Mouse (Mus musculus) megakaryocyte, adult 5-6 weeks (primary cell): ENCODE measurements around the gene Prpf40b. TPM values are rescaled to one million over a fixed set of nuclear protein-coding genes. Genes with fewer than 3 reads are reported as not detected.
A peak's percentile ranks its signal among the peaks of the same experiment; 100 is the strongest.

Source experiments
- ATAC-seq: 2 replicates; pipeline ENCODE4 v1.8.0; 2016; ENCODE audit warnings: mild to moderate bottlenecking, inconsistent platforms; ENCODE audit not compliant: poor library complexity, severe bottlenecking
- total RNA-seq, 2 experiments: library from RNA; stranded (forward) in 1 of 2; stranded (reverse) in 1 of 2; fragments of 153-499, 151-499 nt in 1 of 2; fragments of 221-1000, 200-1000 nt in 1 of 2; gene quantifications; 2 replicates each; pipeline versions ENCODE4 v1.2.3 to v1.2.4; 2015 to 2017

Gene Prpf40b
- total RNA-seq, 2 experiments from 2014 or later, result 0.27 to 1.1 TPM

DNA sequence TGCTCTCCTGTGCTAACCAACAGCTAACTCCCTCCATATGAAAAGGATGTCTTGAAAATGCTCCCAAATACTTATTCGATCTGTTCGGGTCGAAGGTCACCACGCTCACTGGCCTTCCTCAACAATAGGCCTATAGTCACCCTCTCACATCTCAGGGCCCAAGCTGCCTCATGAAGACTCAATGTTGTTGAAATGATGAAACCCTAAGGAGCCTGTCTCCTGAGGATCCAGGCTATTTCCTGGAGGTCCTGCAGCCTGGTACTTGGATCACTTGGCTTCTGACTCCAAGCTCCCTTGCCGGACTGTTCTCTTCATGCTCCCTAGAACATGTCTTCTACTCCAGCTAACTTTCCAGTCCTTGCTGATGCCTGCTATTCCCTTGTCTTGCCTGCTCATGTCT lies 36.5 kb downstream of the Prpf40b start:
- ATAC-seq, result no peak

GRCm38 (mm10) chr15:99332111-99332510 lies 37.2 kb downstream of the Prpf40b start:
- no peak for ATAC-seq

GRCm38 (mm10) chr15:99332921-99333675 lies 38.2 kb downstream of the Prpf40b start:
- peak; percentile 88 for ATAC-seq

GRCm38 (mm10) chr15:99333676-99334065 lies 38.8 kb downstream of the Prpf40b start:
- no peak for ATAC-seq

- no peak for ATAC-seq
Measured at GRCm38 (mm10) chr15:99334500-99334899, 39.6 kb downstream of the Prpf40b start.

DNA sequence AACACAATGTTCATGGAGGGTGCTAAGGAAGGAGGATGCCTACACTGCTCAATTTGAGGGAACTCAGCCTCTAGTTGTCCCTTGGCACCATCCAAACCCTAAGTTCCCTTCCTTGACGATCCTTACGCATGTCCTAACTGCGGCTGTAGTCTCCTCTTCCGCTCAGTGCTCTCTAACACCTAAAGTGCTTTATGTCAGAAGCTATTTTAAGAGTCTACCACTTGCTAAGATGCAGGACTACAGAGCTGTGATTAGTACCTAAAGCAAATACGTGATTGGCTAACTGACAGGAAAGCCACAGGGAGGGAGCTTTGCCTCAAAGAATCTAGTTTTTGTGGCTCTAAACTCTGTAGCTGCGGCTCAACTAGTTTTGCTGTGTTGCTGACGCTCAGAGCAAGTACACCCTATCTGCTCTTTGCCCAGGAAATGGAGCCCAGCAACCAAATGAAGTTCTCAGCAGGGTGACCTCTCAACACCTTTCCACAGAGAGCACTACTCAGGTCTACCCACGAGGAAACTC lies 41.0 kb downstream of the Prpf40b start:
- no peak for ATAC-seq

DNA sequence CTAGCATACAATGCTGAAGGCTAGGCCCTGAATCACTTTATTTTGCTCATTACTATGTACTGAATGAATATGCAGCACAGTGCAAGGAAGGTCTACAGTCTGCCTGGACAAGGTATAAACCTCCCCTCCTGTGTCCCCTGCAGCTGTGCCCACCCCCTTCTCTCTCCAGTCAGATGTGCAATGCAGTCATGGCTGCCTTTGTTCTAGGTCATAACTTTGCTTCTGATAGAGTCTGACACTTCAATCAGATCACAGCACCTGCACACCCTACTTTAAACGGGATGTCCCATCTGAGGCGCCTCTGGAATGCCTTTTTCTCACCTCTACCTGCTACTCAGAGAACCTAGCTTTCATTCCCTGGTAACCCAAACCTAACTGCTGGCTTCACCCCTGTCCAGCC lies 44.0 kb downstream of the Prpf40b start:
- no peak for ATAC-seq

GRCm38 (mm10) chr15:99339669-99340068 lies 44.8 kb downstream of the Prpf40b start:
- ATAC-seq, result no peak

- ATAC-seq, result peak; percentile 88
Measured at GRCm38 (mm10) chr15:99341102-99341501, 46.2 kb downstream of the Prpf40b start.

- peak; percentile 28 for ATAC-seq
Measured at GRCm38 (mm10) chr15:99342194-99342981, 47.5 kb downstream of the Prpf40b start.

DNA sequence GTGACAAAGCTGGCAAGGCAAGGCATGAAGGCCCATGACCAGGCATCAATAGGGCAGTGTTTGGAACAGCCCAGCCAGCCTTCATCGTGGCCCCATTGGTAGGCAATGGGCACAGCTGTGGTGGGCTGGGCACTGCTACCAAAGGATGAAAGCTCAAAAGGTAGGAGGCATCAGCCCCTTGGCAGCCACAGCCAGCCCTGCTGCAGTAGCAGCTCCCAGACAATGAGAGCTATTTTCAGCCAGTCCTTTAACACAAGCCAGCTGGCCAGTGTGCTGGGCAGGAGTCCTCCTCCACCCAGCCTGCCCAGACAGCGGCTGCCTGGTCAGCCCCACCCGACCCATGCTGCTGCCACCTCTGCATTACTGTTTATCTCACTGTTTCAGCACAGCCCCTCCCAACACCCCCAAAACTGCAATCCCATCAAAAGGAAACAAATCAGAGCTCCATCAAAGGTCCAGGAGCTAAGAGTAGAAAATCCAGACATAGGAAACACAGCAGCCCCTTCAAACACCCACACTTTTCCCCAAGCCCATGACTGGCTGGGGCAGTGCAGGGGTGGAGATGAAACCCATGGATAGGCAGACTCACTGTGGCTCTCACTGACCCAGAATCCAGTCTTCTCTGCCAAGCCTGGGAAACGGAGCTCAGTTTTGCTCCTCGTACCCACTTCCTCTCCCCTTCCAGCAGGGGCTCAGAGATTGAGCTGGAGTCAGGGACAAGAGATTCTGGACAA lies 48.7 kb downstream of the Prpf40b start:
- no peak for ATAC-seq

GRCm38 (mm10) chr15:99344148-99344870 lies 49.4 kb downstream of the Prpf40b start:
- no peak for ATAC-seq

GRCm38 (mm10) chr15:99344961-99345360 lies 50.1 kb downstream of the Prpf40b start:
- no peak for ATAC-seq

DNA sequence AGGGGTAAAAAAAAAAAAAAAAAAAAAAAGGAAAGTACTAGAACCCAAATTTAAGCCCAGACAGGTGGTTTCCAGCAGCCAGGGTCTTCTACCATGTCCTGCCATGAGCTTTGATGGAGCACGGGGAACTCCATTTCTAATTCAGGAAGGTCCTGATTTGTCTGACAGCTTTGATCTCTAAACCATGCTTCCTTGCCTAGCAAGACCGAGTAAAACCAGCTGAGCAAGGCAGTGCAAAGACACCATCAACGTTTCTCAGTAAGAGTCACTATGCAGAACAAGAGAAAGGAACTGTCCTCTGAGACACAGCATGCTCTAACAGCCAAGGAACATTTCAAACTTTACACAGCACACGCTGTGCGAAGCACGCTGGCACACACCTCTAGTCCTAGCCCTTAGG lies 56.7 kb downstream of the Prpf40b start:
- ATAC-seq, result no peak

GRCm38 (mm10) chr15:99352306-99352705 lies 57.4 kb downstream of the Prpf40b start:
- ATAC-seq, result no peak

- ATAC-seq, result no peak
Measured at GRCm38 (mm10) chr15:99355660-99356059, 60.8 kb downstream of the Prpf40b start.

- ATAC-seq, result no peak
Measured at GRCm38 (mm10) chr15:99356462-99356861, 61.6 kb downstream of the Prpf40b start.

- ATAC-seq, result no peak
Measured at GRCm38 (mm10) chr15:99358952-99359351, 64.1 kb downstream of the Prpf40b start.

- no peak for ATAC-seq
Measured at GRCm38 (mm10) chr15:99364022-99364530, 69.2 kb downstream of the Prpf40b start.

DNA sequence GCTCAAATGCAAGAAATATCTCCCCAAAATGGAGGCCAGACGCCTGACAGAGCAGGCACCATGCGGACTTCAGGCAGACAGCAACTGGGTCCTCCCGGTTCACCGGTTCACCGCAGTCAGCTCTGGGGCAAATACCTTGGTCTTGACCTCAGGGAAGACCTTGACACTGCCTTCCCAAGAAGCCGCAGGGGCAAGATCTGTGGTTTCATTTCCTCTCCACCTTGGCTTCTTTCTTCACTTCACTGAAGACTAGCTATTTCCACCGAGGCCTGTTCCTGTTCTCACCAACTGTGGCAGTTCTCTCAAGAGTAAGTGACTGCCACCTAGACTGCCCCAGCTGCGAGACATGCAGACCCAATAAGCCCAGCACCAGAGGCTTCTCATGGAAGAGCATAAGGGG lies 70.0 kb downstream of the Prpf40b start:
- peak; percentile 96 for ATAC-seq
